ENCODE assay signal across 14 mouse cellular contexts in genomic region chr7:125720370-125720769, GRCm38 (mm10). TPM values are rescaled to one million over a fixed set of nuclear protein-coding genes. Genes with fewer than 3 reads are reported as not detected.
A peak's percentile ranks its signal among the peaks of the same experiment; 100 is the strongest.
DNase-seq lines count a peak whose midpoint lies in the region; ATAC-seq and TF ChIP-seq lines count a peak whose summit lies in the region.
"Had no signal": no experiment of that assay in that cellular context is flagged by ENCODE, and none has a peak within 500 bp of the region (broad histone marks: within the 10 kb centered on the region; RNA-seq: fewer than 3 reads in every experiment).

No protein-coding gene starts in this region.

- ATAC-seq in hindbrain, postnatal 0 days, result no peak
- no peak for ATAC-seq in hindbrain, embryonic 11.5 days (ENCODE audit: low FRiP score)
- ATAC-seq in heart, embryonic 12.5 days (ENCODE audit: insufficient number of reproducible peaks, low FRiP score), result no peak
- ATAC-seq: liver, embryonic 12.5 days had no signal

- peak; percentile 54 for DNase-seq in hindbrain, postnatal 0 days (ENCODE audit: low spot score)
- no peak for DNase-seq in hindbrain, embryonic 11.5 days (ENCODE audit: low spot score)
- peak; percentile 43 to 47 for DNase-seq in right cerebral cortex, postnatal 10 days (ENCODE audit: low spot score in 2 of 2)
- DNase-seq in right cerebral cortex, adult 2 months (ENCODE audit: low spot score in 2 of 2), result no peak
- no peak for DNase-seq in T-cell, adult 2 months (ENCODE audit: low spot score)
- DNase-seq in c-Kit-positive CD71-positive TER-119-positive erythroid progenitor cells, embryonic 14.5 days (ENCODE audit: low spot score), result no peak
- DNase-seq: adrenal gland, postnatal 10 days; cerebellum, adult 11 months; embryo, embryonic 11 days; layer of hippocampus, postnatal 36 days had no signal

- no peaks in the 10 kb centered on the region for H3K27me3 ChIP-seq in hindbrain, postnatal 0 days (ENCODE audit: insufficient read depth, low read length)
- H3K27me3 ChIP-seq in hindbrain, embryonic 11.5 days (ENCODE audit: control insufficient read depth, insufficient read depth, low read length), result no peaks in the 10 kb centered on the region
- H3K27me3 ChIP-seq in heart, embryonic 12.5 days (replicated peaks), result no peaks in the 10 kb centered on the region
- H3K27me3 ChIP-seq: liver, embryonic 12.5 days had no signal

- no peaks in the 10 kb centered on the region for H3K36me3 ChIP-seq in hindbrain, postnatal 0 days (ENCODE audit: insufficient read depth, low read length)
- H3K36me3 ChIP-seq in hindbrain, embryonic 11.5 days (ENCODE audit: control insufficient read depth, insufficient read depth, low read length), result no peaks in the 10 kb centered on the region
- no peaks in the 10 kb centered on the region for H3K36me3 ChIP-seq in heart, embryonic 12.5 days
- H3K36me3 ChIP-seq: liver, embryonic 12.5 days had no signal

- no peak overlapping the region for H3K9ac ChIP-seq in hindbrain, postnatal 0 days (replicated peaks; ENCODE audit: low read length)
- H3K9ac ChIP-seq in hindbrain, embryonic 11.5 days (ENCODE audit: low read depth, low read length), result no peak overlapping the region
- H3K9ac ChIP-seq in heart, embryonic 12.5 days, result no peak overlapping the region
- H3K9ac ChIP-seq: liver, embryonic 12.5 days had no signal

- TF ChIP-seq CTCF in hindbrain, postnatal 0 days (IDR thresholded peaks at IDR 0.05; ENCODE audit: low read depth), result no peak

- no peaks in the 10 kb centered on the region; the same call in 1 of the 2 replicates for H3K4me1 ChIP-seq in hindbrain, postnatal 0 days (ENCODE audit: insufficient read depth, low read length)
- H3K4me1 ChIP-seq in hindbrain, embryonic 11.5 days (replicated peaks; ENCODE audit: control insufficient read depth, insufficient read depth, low read length), result no peaks in the 10 kb centered on the region
- peaks cover 66% of the 10 kb centered on the region for H3K4me1 ChIP-seq in heart, embryonic 12.5 days (replicated peaks)
- H3K4me1 ChIP-seq: liver, embryonic 12.5 days had no signal

- H3K9me3 ChIP-seq in hindbrain, postnatal 0 days (ENCODE audit: low read length), result no peaks in the 10 kb centered on the region
- no peaks in the 10 kb centered on the region for H3K9me3 ChIP-seq in hindbrain, embryonic 11.5 days (ENCODE audit: control insufficient read depth, low read length)
- no peaks in the 10 kb centered on the region for H3K9me3 ChIP-seq in heart, embryonic 12.5 days (replicated peaks)
- H3K9me3 ChIP-seq: hindbrain, embryonic 10.5 days; liver, embryonic 12.5 days had no signal

- no peak overlapping the region for H3K27ac ChIP-seq in hindbrain, postnatal 0 days
- H3K27ac ChIP-seq in hindbrain, embryonic 11.5 days (ENCODE audit: low read depth, low read length), result no peak overlapping the region
- H3K27ac ChIP-seq in heart, embryonic 12.5 days (ENCODE audit: poor library complexity, severe bottlenecking), result peak overlapping the region; percentile 74
- H3K27ac ChIP-seq: hindbrain, embryonic 10.5 days; kidney, postnatal 0 days; liver, embryonic 12.5 days had no signal

- no peak overlapping the region for H3K4me3 ChIP-seq in hindbrain, postnatal 0 days (ENCODE audit: low read length)
- no peak overlapping the region for H3K4me3 ChIP-seq in hindbrain, embryonic 11.5 days (ENCODE audit: low read depth, low read length)
- H3K4me3 ChIP-seq in heart, embryonic 12.5 days, result no peak overlapping the region
- H3K4me3 ChIP-seq: hindbrain, embryonic 10.5 days; liver, embryonic 12.5 days had no signal

- WGBS in hindbrain, postnatal 0 days, result 58% methylated on average over 5 of the region's 5 CpGs
- 83% methylated on average over 5 of the region's 5 CpGs for WGBS in hindbrain, embryonic 11.5 days
- 35% methylated on average over 5 of the region's 5 CpGs for WGBS in heart, embryonic 12.5 days

- no peak overlapping the region for H3K4me2 ChIP-seq in hindbrain, postnatal 0 days (ENCODE audit: low read depth, low read length)
- H3K4me2 ChIP-seq in hindbrain, embryonic 11.5 days (replicated peaks; ENCODE audit: low read depth, low read length), result no peak overlapping the region
- H3K4me2 ChIP-seq in heart, embryonic 12.5 days, result no peak overlapping the region
- H3K4me2 ChIP-seq: liver, embryonic 12.5 days had no signal

RNA-seq across cellular contexts. Expression of gene D430042O09Rik, which starts 12.7 kb away (rescaled TPM):
- 17.8 and 18.7 TPM in 2 replicates for total RNA-seq in hindbrain, postnatal 0 days (2014; rRNA removed)
- polyA plus RNA-seq in hindbrain, postnatal 0 days (2015; fragmentation: Nextera tagmentation; extraction: Ambion mirVana), result 3.7 and 4.5 TPM in 2 replicates
- 8.0 TPM in 2 replicates for polyA plus RNA-seq in hindbrain, embryonic 11.5 days (2014; fragmentation: Nextera tagmentation; extraction: Ambion mirVana)
- polyA plus RNA-seq in heart, embryonic 12.5 days (2016; fragmentation: Nextera tagmentation; extraction: Ambion mirVana), result 9.4 and 10.3 TPM in 2 replicates

RNA-seq across cellular contexts. Expression of gene Gtf3c1, which starts 12.8 kb away (rescaled TPM):
- total RNA-seq in hindbrain, postnatal 0 days (2014; rRNA removed), result 70.2 and 78.2 TPM in 2 replicates
- 16.7 and 17.7 TPM in 2 replicates for polyA plus RNA-seq in hindbrain, postnatal 0 days (2015; fragmentation: Nextera tagmentation; extraction: Ambion mirVana)
- polyA plus RNA-seq in hindbrain, embryonic 11.5 days (2014; fragmentation: Nextera tagmentation; extraction: Ambion mirVana), result 33.3 and 45.8 TPM in 2 replicates
- 43.7 TPM in 2 replicates for polyA plus RNA-seq in heart, embryonic 12.5 days (2016; fragmentation: Nextera tagmentation; extraction: Ambion mirVana)

Comparison
In these comparisons a context has a peak if more than half of its experiments do, and no peak if none do; other contexts are left out.
1. DNase-seq: peak in hindbrain, postnatal 0 days (single experiment) and right cerebral cortex, postnatal 10 days (2 of 2); none in hindbrain, embryonic 11.5 days (single experiment), right cerebral cortex, adult 2 months (0 of 2), T-cell, adult 2 months (single experiment) and c-Kit-positive CD71-positive TER-119-positive erythroid progenitor cells, embryonic 14.5 days (single experiment).